Comparison of ENCODE assay signal across 8 mouse cellular contexts in genomic region chr2:122739023-122739422, GRCm38 (mm10). TPM values are rescaled to one million over a fixed set of nuclear protein-coding genes. Genes with fewer than 3 reads are reported as not detected.
DNase-seq lines count a peak whose midpoint lies in the region; ATAC-seq and TF ChIP-seq lines count a peak whose summit lies in the region.

No protein-coding gene starts in this region.

- no peak for TF ChIP-seq CTCF in thymus, adult 2 months (IDR thresholded peaks at IDR 0.05; ENCODE audit: borderline replicate concordance, control insufficient read depth, extremely low read depth, insufficient read depth, low read length, poor library complexity)
- no peak for TF ChIP-seq CTCF in stomach, postnatal 0 days (IDR thresholded peaks at IDR 0.05; ENCODE audit: low read depth)

- WGBS in thymus, adult 2 months, result 17% methylated on average over 7 of the region's 7 CpGs
- WGBS in limb, embryonic 13.5 days, result 18% methylated on average over 7 of the region's 7 CpGs
- WGBS in stomach, postnatal 0 days, result 22% methylated on average over 7 of the region's 7 CpGs

- H3K4me3 ChIP-seq in erythroblast, embryonic 14.5 days (replicated peaks), result peak overlapping the region; percentile 92
- peak overlapping the region; percentile 88 for H3K4me3 ChIP-seq in thymus, adult 2 months (ENCODE audit: control insufficient read depth, insufficient read depth, low read length)
- peak overlapping the region; percentile 84 for H3K4me3 ChIP-seq in limb, embryonic 13.5 days
- H3K4me3 ChIP-seq in stomach, postnatal 0 days (ENCODE audit: low read depth, low read length), result peak overlapping the region; percentile 93

- ATAC-seq in erythroblast, adult 5-6 weeks (replicated peaks; ENCODE audit: low FRiP score, poor library complexity, severe bottlenecking), result no peak
- ATAC-seq in limb, embryonic 13.5 days (ENCODE audit: low FRiP score, low read depth), result no peak
- ATAC-seq in stomach, postnatal 0 days (ENCODE audit: low FRiP score, low TSS enrichment), result no peak

- H3K36me3 ChIP-seq in erythroblast, embryonic 14.5 days (ENCODE audit: control insufficient read depth), result peaks cover 10% of the 10 kb centered on the region
- H3K36me3 ChIP-seq in thymus, adult 2 months (ENCODE audit: control insufficient read depth, insufficient read depth, low read length), result 0 out of 2 replicates have a peak, but pooled peaks cover 4% of the 10 kb centered on the region
- peaks cover 13% of the 10 kb centered on the region for H3K36me3 ChIP-seq in limb, embryonic 13.5 days
- no peaks in the 10 kb centered on the region for H3K36me3 ChIP-seq in stomach, postnatal 0 days (ENCODE audit: control insufficient read depth, insufficient read depth, low read length)

- H3K4me2 ChIP-seq in limb, embryonic 13.5 days (replicated peaks), result peak overlapping the region; percentile 72
- H3K4me2 ChIP-seq in stomach, postnatal 0 days (replicated peaks; ENCODE audit: low read depth), result peak overlapping the region; percentile 79

- no peak for DNase-seq in thymus, adult 2 months
- DNase-seq in thymus, postnatal 25 days, result no peak
- no peak for DNase-seq in stomach, postnatal 0 days (ENCODE audit: low spot score)
- DNase-seq in left cerebral cortex, adult 11 months (ENCODE audit: low spot score), result no peak
- DNase-seq in frontal cortex, postnatal 10 days (ENCODE audit: low spot score in 2 of 2), result no peak

- H3K9ac ChIP-seq in limb, embryonic 13.5 days, result peak overlapping the region; percentile 93
- H3K9ac ChIP-seq in stomach, postnatal 0 days (ENCODE audit: low read length), result peak overlapping the region; percentile 97

- peaks cover 15% of the 10 kb centered on the region for H3K27me3 ChIP-seq in erythroblast, embryonic 14.5 days (ENCODE audit: control insufficient read depth)
- H3K27me3 ChIP-seq in thymus, adult 2 months (ENCODE audit: control insufficient read depth, insufficient read depth, low read length), result no peaks in the 10 kb centered on the region
- H3K27me3 ChIP-seq in limb, embryonic 13.5 days, result peaks cover 12% of the 10 kb centered on the region
- no peaks in the 10 kb centered on the region for H3K27me3 ChIP-seq in stomach, postnatal 0 days (ENCODE audit: control insufficient read depth, insufficient read depth, low read length)

- no peaks in the 10 kb centered on the region for H3K9me3 ChIP-seq in erythroblast, embryonic 14.5 days (ENCODE audit: control insufficient read depth, low read length)
- no peaks in the 10 kb centered on the region for H3K9me3 ChIP-seq in limb, embryonic 13.5 days
- H3K9me3 ChIP-seq in stomach, postnatal 0 days (ENCODE audit: control insufficient read depth, low read length), result no peaks in the 10 kb centered on the region

- TF ChIP-seq EP300 in stomach, postnatal 0 days (optimal IDR thresholded peaks at IDR 0.05), result no peak

- no peak overlapping the region for H3K27ac ChIP-seq in thymus, adult 2 months (ENCODE audit: control insufficient read depth, insufficient read depth, low read length)
- H3K27ac ChIP-seq in limb, embryonic 13.5 days, result no peak overlapping the region; the same call in 1 of the 2 replicates
- peak overlapping the region; percentile 94; the same call in 1 of the 2 replicates for H3K27ac ChIP-seq in stomach, postnatal 0 days (replicated peaks)

- TF ChIP-seq POLR2A in thymus, adult 2 months (IDR thresholded peaks at IDR 0.05; ENCODE audit: control insufficient read depth, extremely low read depth, insufficient read depth, low read length, poor library complexity), result no peak

- H3K4me1 ChIP-seq in erythroblast, embryonic 14.5 days (ENCODE audit: control insufficient read depth), result peaks cover 18% of the 10 kb centered on the region
- H3K4me1 ChIP-seq in thymus, adult 2 months (replicated peaks; ENCODE audit: control insufficient read depth, insufficient read depth, low read length), result no peaks in the 10 kb centered on the region
- peaks cover 10% of the 10 kb centered on the region for H3K4me1 ChIP-seq in limb, embryonic 13.5 days
- no peaks in the 10 kb centered on the region for H3K4me1 ChIP-seq in stomach, postnatal 0 days (replicated peaks; ENCODE audit: control insufficient read depth, insufficient read depth)

RNA-seq across cellular contexts. Expression of gene Bloc1s6, which starts 0.7 kb away (rescaled TPM):
- 0.36 and 0.44 TPM in 2 replicates for polyA plus RNA-seq in erythroblast, embryonic 14.5 days (2012)
- total RNA-seq in erythroblast, adult 5-6 weeks (2015; ENCODE audit: low replicate concordance), result 3.1 and 20.2 TPM in 2 replicates
- 5.0 and 5.4 TPM in 2 replicates for total RNA-seq in erythroblast, adult 5-6 weeks (2017; ENCODE audit: low replicate concordance)
- polyA plus RNA-seq in thymus, adult 2 months (2012; rRNA removed), result 38.3 and 40.5 TPM in 2 replicates
- polyA plus RNA-seq in limb, embryonic 13.5 days (2015; fragmentation: Nextera tagmentation; extraction: Ambion mirVana), result 56.3 and 57.6 TPM in 2 replicates
- polyA plus RNA-seq in stomach, postnatal 0 days (2015; fragmentation: Nextera tagmentation; extraction: Ambion mirVana), result 30.4 and 32.7 TPM in 2 replicates

RNA-seq across cellular contexts. Expression of gene Sqor, which starts 26.0 kb away (rescaled TPM):
- 0.02 and 0.39 TPM in 2 replicates for polyA plus RNA-seq in erythroblast, embryonic 14.5 days (2012)
- total RNA-seq in erythroblast, adult 5-6 weeks (2015; ENCODE audit: low replicate concordance), result 28.0 and 56.3 TPM in 2 replicates
- total RNA-seq in erythroblast, adult 5-6 weeks (2017; ENCODE audit: low replicate concordance), result 24.2 and 44.2 TPM in 2 replicates
- polyA plus RNA-seq in thymus, adult 2 months (2012; rRNA removed), result 12.2 and 15.2 TPM in 2 replicates
- polyA plus RNA-seq in limb, embryonic 13.5 days (2015; fragmentation: Nextera tagmentation; extraction: Ambion mirVana), result 4.8 TPM in 2 replicates
- 79.2 and 90.4 TPM in 2 replicates for polyA plus RNA-seq in stomach, postnatal 0 days (2015; fragmentation: Nextera tagmentation; extraction: Ambion mirVana)

RNA-seq across cellular contexts. Expression of gene Slc30a4, which starts 36.6 kb away (rescaled TPM):
- not detected in 2 replicates for polyA plus RNA-seq in erythroblast, embryonic 14.5 days (2012)
- 0.42 TPM in 1 of 2 replicates, not detected in the other for total RNA-seq in erythroblast, adult 5-6 weeks (2015; ENCODE audit: low replicate concordance)
- 0.43 and 0.56 TPM in 2 replicates for total RNA-seq in erythroblast, adult 5-6 weeks (2017; ENCODE audit: low replicate concordance)
- 7.3 and 8.0 TPM in 2 replicates for polyA plus RNA-seq in thymus, adult 2 months (2012; rRNA removed)
- polyA plus RNA-seq in limb, embryonic 13.5 days (2015; fragmentation: Nextera tagmentation; extraction: Ambion mirVana), result 8.2 and 9.9 TPM in 2 replicates
- 9.5 TPM in 2 replicates for polyA plus RNA-seq in stomach, postnatal 0 days (2015; fragmentation: Nextera tagmentation; extraction: Ambion mirVana)

Comparison
In these comparisons a context has a peak if more than half of its experiments do, and no peak if none do; other contexts are left out.
1. RNA of gene Bloc1s6, which starts 0.7 kb away (polyA plus RNA-seq): 56.3 to 57.6 TPM in limb, embryonic 13.5 days, 38.3 to 40.5 TPM in thymus, adult 2 months and 30.4 to 32.7 TPM in stomach, postnatal 0 days; 0.36 to 0.44 TPM in erythroblast, embryonic 14.5 days; every median in the first group is over 10 times any median in the second.
2. Peak in every context shown above with its lines, with median percentiles within 50 percentile points of each other: H3K4me3 ChIP-seq.